Mouse (Mus musculus) liver, embryonic 13.5 days (tissue): ENCODE measurements around the gene Chaf1a. TPM values are rescaled to one million over a fixed set of nuclear protein-coding genes. Genes with fewer than 3 reads are reported as not detected.
"Not testable (repeated sequence)": the region's sequence is repeated elsewhere in the genome, so short reads cannot be mapped to it uniquely, and the experiment has no call there.

Experiments
- ATAC-seq: fragments of 200-750 bp; cut with Nextera tagmentation; 2 replicates; pipeline ENCODE4 v1.8.0; 2017; ENCODE audit warnings: low read depth, mild to moderate bottlenecking, moderate number of reproducible peaks, moderate library complexity
- DNase-seq: peaks from one replicate; pipeline ENCODE4 v3.0.0; 2022
- H3K27ac ChIP-seq: fragments of 300-500 bp; sonication (generic); 2 replicates; pipeline ENCODE4 v1.5.1; 2015; ENCODE audit warnings: moderate library complexity, mild to moderate bottlenecking, inconsistent platforms
- H3K27me3 ChIP-seq: fragments of 300-500 bp; sonication (generic); 2 replicates; pipeline ENCODE4 v1.6.1; 2015; ENCODE audit warnings: mild to moderate bottlenecking, inconsistent platforms
- H3K36me3 ChIP-seq: fragments of 300-500 bp; sonication (generic); 2 replicates; pipeline ENCODE4 v1.6.1; 2015; ENCODE audit warnings: mild to moderate bottlenecking, inconsistent platforms
- H3K4me1 ChIP-seq: fragments of 300-500 bp; sonication (generic); replicated peaks from 2 replicates; pipeline ENCODE4 v1.6.1; 2015; ENCODE audit warnings: inconsistent platforms
- H3K4me2 ChIP-seq: fragments of 300-500 bp; sonication (generic); 2 replicates; pipeline ENCODE4 v1.6.1; 2015; ENCODE audit warnings: inconsistent platforms, mild to moderate bottlenecking, moderate library complexity
- H3K4me3 ChIP-seq: fragments of 300-500 bp; sonication (generic); replicated peaks from 2 replicates; pipeline ENCODE4 v1.5.1; 2015; ENCODE audit warnings: mild to moderate bottlenecking, inconsistent platforms
- H3K9ac ChIP-seq: fragments of 300-500 bp; sonication (generic); 2 replicates; pipeline ENCODE4 v1.6.1; 2015; ENCODE audit warnings: mild to moderate bottlenecking, inconsistent platforms
- H3K9me3 ChIP-seq: fragments of 300-500 bp; sonication (generic); replicated peaks from 2 replicates; pipeline ENCODE4 v1.6.1; 2016; ENCODE audit warnings: inconsistent platforms
- WGBS: fragments of 180-500 bp; shearing (Covaris S2); methylation state at CpG from one replicate; pipeline ENCODE4 v1.1.7; 2015; ENCODE audit not compliant: insufficient replicate concordance; 5-methylcytosine and 5-hydroxymethylcytosine counted together
- polyA plus RNA-seq: library from polyadenylated mRNA; unstranded; fragments of >200 nt; fragmentation: Nextera tagmentation; extraction: Ambion mirVana; gene quantifications from 2 replicates; pipeline ENCODE4 v1.2.1, GENCODE M21; 2015

Gene Chaf1a
- polyA plus RNA-seq, 1 experiment from 2014 or later, result 19.8 TPM

GRCm38 (mm10) chr17:56074827-56075208, 34.6 kb downstream of the Chaf1a start, which contains the start of gene Ubxn6:
Ubxn6 (minus strand) TSS chr17:56075028.
- H3K9ac ChIP-seq, result peak within 1 kb of the TSS; percentile 75
- DNase-seq, result peak; percentile 93
- no peaks in the 10 kb centered on the region for H3K9me3 ChIP-seq
- H3K4me3 ChIP-seq, result peak within 1 kb of the TSS; percentile 67
- WGBS, result under 1% methylated on average over 35 of the region's 35 CpGs
- H3K4me2 ChIP-seq, result peak within 1 kb of the TSS; percentile 83
- peaks cover 31% of the 10 kb centered on the region for H3K4me1 ChIP-seq
- peaks cover 31% of the 10 kb centered on the region for H3K36me3 ChIP-seq
- H3K27me3 ChIP-seq, result no peaks in the 10 kb centered on the region
- H3K27ac ChIP-seq, result peak within 1 kb of the TSS; percentile 93
- ATAC-seq, result peak; percentile 13

GRCm38 (mm10) chr17:56077523-56077922, 37.3 kb downstream of the Chaf1a start:
- no peak overlapping the region for H3K4me2 ChIP-seq
- H3K27ac ChIP-seq, result no peak overlapping the region
- H3K4me1 ChIP-seq, result peaks cover 58% of the 10 kb centered on the region
- no peaks in the 10 kb centered on the region for H3K9me3 ChIP-seq
- H3K4me3 ChIP-seq, result no peak overlapping the region
- no peak overlapping the region for H3K9ac ChIP-seq
- H3K27me3 ChIP-seq, result no peaks in the 10 kb centered on the region
- no peak for ATAC-seq
- H3K36me3 ChIP-seq, result peaks cover 12% of the 10 kb centered on the region
- DNase-seq, result no peak
- 76% methylated on average over 5 of the region's 5 CpGs for WGBS

- not testable (repeated sequence) for ATAC-seq, DNase-seq, H3K27me3 ChIP-seq, H3K9me3 ChIP-seq
- H3K36me3 ChIP-seq, result peaks cover 16% of the 10 kb centered on the region
- peaks cover 60% of the 10 kb centered on the region for H3K4me1 ChIP-seq
- H3K9ac ChIP-seq, result peak overlapping the region; percentile 63
- peak overlapping the region; percentile 82 for H3K27ac ChIP-seq
- peak overlapping the region; percentile 86 for H3K4me3 ChIP-seq
- peak overlapping the region; percentile 71 for H3K4me2 ChIP-seq
- 58% methylated on average over 9 of the region's 9 CpGs for WGBS
Observed at GRCm38 (mm10) chr17:56078361-56078760, 38.1 kb downstream of the Chaf1a start.

GRCm38 (mm10) chr17:56078880-56079795, 38.9 kb downstream of the Chaf1a start, which contains the start of gene Hdgfl2:
Hdgfl2 (plus strand) TSS chr17:56079634.
- H3K4me2 ChIP-seq, result peak within 1 kb of the TSS; percentile 97
- H3K27me3 ChIP-seq, result no peaks in the 10 kb centered on the region
- under 1% methylated on average over 61 of the region's 61 CpGs for WGBS
- peaks cover 21% of the 10 kb centered on the region for H3K36me3 ChIP-seq
- H3K4me1 ChIP-seq, result peaks cover 52% of the 10 kb centered on the region
- peak within 1 kb of the TSS; percentile 91 for H3K9ac ChIP-seq
- peak within 1 kb of the TSS; percentile 86 for H3K4me3 ChIP-seq
- peak within 1 kb of the TSS; percentile 82 for H3K27ac ChIP-seq
- DNase-seq (peak; percentile 100), ATAC-seq (peak; percentile 90)
- no peaks in the 10 kb centered on the region for H3K9me3 ChIP-seq

- ATAC-seq (no peak), DNase-seq (no peak)
- H3K36me3 ChIP-seq, result peaks cover 21% of the 10 kb centered on the region
- no peaks in the 10 kb centered on the region for H3K27me3 ChIP-seq
- H3K9ac ChIP-seq, result peak overlapping the region; percentile 91
- H3K4me1 ChIP-seq, result peaks cover 46% of the 10 kb centered on the region
- peak overlapping the region; percentile 86 for H3K4me3 ChIP-seq
- peak overlapping the region; percentile 97 for H3K4me2 ChIP-seq
- H3K9me3 ChIP-seq, result no peaks in the 10 kb centered on the region
- H3K27ac ChIP-seq, result peak overlapping the region; percentile 73
- WGBS, result under 1% methylated on average over 11 of the region's 11 CpGs
Observed at GRCm38 (mm10) chr17:56079921-56080320, 39.7 kb downstream of the Chaf1a start.

GRCm38 (mm10) chr17:56080781-56081585, 40.7 kb downstream of the Chaf1a start:
- whole genome bisulfite sequencing, result 21% methylated on average over 8 of the region's 8 CpGs
- Histone ChIP-seq H3K4me3 (peak overlapping the region; percentile 86), H3K4me1 (peaks cover 36% of the 10 kb centered on the region), H3K9ac (peak overlapping the region; percentile 91), H3K9me3 (no peaks in the 10 kb centered on the region), H3K4me2 (peak overlapping the region; percentile 97), H3K36me3 (peaks cover 27% of the 10 kb centered on the region), H3K27me3 (no peaks in the 10 kb centered on the region), H3K27ac (no peak overlapping the region)
- DNase-seq (no peak), ATAC-seq (no peak)

GRCm38 (mm10) chr17:56092312-56092711, 52.1 kb downstream of the Chaf1a start:
- DNase-seq (no peak), ATAC-seq (no peak)
- Histone ChIP-seq H3K4me3 (no peak overlapping the region), H3K27ac (no peak overlapping the region), H3K27me3 (no peaks in the 10 kb centered on the region), H3K9ac (no peak overlapping the region), H3K9me3 (no peaks in the 10 kb centered on the region), H3K4me1 (no peaks in the 10 kb centered on the region), H3K4me2 (no peak overlapping the region), H3K36me3 (peaks cover 63% of the 10 kb centered on the region)
- 88% methylated on average over 1 of the region's 1 CpGs for WGBS

GRCm38 (mm10) chr17:56092794-56093193, 52.6 kb downstream of the Chaf1a start:
- no peak overlapping the region for H3K9ac ChIP-seq
- H3K4me2 ChIP-seq, result no peak overlapping the region
- DNase-seq (no peak), ATAC-seq (no peak)
- no peaks in the 10 kb centered on the region for H3K9me3 ChIP-seq
- 85% methylated on average over 1 of the region's 1 CpGs for whole genome bisulfite sequencing
- H3K36me3 ChIP-seq, result peaks cover 65% of the 10 kb centered on the region
- H3K4me3 ChIP-seq, result no peak overlapping the region
- H3K27me3 ChIP-seq, result no peaks in the 10 kb centered on the region
- no peaks in the 10 kb centered on the region for H3K4me1 ChIP-seq
- no peak overlapping the region for H3K27ac ChIP-seq

- H3K4me3 ChIP-seq, result no peak overlapping the region
- 71% methylated on average over 12 of the region's 12 CpGs for WGBS
- H3K36me3 ChIP-seq, result peaks cover 86% of the 10 kb centered on the region
- H3K9ac ChIP-seq, result no peak overlapping the region
- H3K4me1 ChIP-seq, result no peaks in the 10 kb centered on the region
- H3K4me2 ChIP-seq, result no peak overlapping the region
- DNase-seq (no peak), ATAC-seq (no peak)
- H3K27ac ChIP-seq, result no peak overlapping the region
- no peaks in the 10 kb centered on the region for H3K27me3 ChIP-seq
- no peaks in the 10 kb centered on the region for H3K9me3 ChIP-seq
Observed at GRCm38 (mm10) chr17:56096883-56097282, 56.6 kb downstream of the Chaf1a start.

- Histone ChIP-seq H3K9ac (no peak overlapping the region), H3K4me3 (no peak overlapping the region), H3K36me3 (peaks cover 93% of the 10 kb centered on the region), H3K9me3 (no peaks in the 10 kb centered on the region), H3K27ac (no peak overlapping the region), H3K27me3 (no peaks in the 10 kb centered on the region), H3K4me1 (no peaks in the 10 kb centered on the region), H3K4me2 (no peak overlapping the region)
- WGBS, result 87% methylated on average over 8 of the region's 8 CpGs
- DNase-seq (no peak), ATAC-seq (no peak)
Observed at GRCm38 (mm10) chr17:56098180-56098579, 57.9 kb downstream of the Chaf1a start.
